Mouse (Mus musculus) testis, postnatal 10 days (tissue): ENCODE measurements at regions not wholly inside any gene's neighbourhood (a gene's known extent, or its start where the extent isn't known, plus 50 kb on each side); places are given as distances from the start of the nearest gene placed in this dataset.

Source experiments
- DNase-seq: peaks from one replicate; pipeline ENCODE4 v3.0.0; 2021; ENCODE audit warnings: low spot score

- DNase-seq: no peak
These were observed 164.5 kb downstream of the Gm765 start for GRCm38 (mm10) chr6:98178005-98178404.

GRCm38 (mm10) chr6:98149043-98149813 lies 193.3 kb downstream of the Gm765 start:
- no peak for DNase-seq

- DNase-seq: no peak
These were observed 194.7 kb downstream of the Gm765 start for GRCm38 (mm10) chr6:98147855-98148254.

- DNase-seq: no peak
These were observed 209.6 kb downstream of the Gm765 start for GRCm38 (mm10) chr6:98132931-98133330.

GRCm38 (mm10) chr6:98125434-98125833 lies 217.1 kb downstream of the Gm765 start:
- no peak for DNase-seq

GRCm38 (mm10) chr6:98118355-98119150 lies 224.0 kb downstream of the Gm765 start:
- no peak for DNase-seq

GRCm38 (mm10) chr6:98114327-98115134 lies 228.0 kb downstream of the Gm765 start:
- no peak for DNase-seq

GRCm38 (mm10) chr6:98113708-98114107 lies 228.8 kb downstream of the Gm765 start:
- DNase-seq: no peak

GRCm38 (mm10) chr6:98112495-98113115 lies 229.9 kb downstream of the Gm765 start:
- no peak for DNase-seq

GRCm38 (mm10) chr6:98107123-98107522 lies 235.4 kb downstream of the Gm765 start:
- DNase-seq: no peak

GRCm38 (mm10) chr6:98105280-98106090 lies 237.1 kb downstream of the Gm765 start:
- peak; percentile 84 for DNase-seq

GRCm38 (mm10) chr6:98104432-98104831 lies 238.1 kb downstream of the Gm765 start:
- no peak for DNase-seq

GRCm38 (mm10) chr6:98101023-98101422 lies 241.5 kb downstream of the Gm765 start:
- DNase-seq: no peak

- DNase-seq: no peak
These were observed 243.4 kb downstream of the Gm765 start for GRCm38 (mm10) chr6:98099126-98099525.

GRCm38 (mm10) chr6:98095243-98095642 lies 247.3 kb downstream of the Gm765 start:
- no peak for DNase-seq

- DNase-seq: peak; percentile 49
These were observed 253.4 kb downstream of the Gm765 start for GRCm38 (mm10) chr6:98089185-98089584.

GRCm38 (mm10) chr6:98080076-98080475 lies 262.5 kb downstream of the Gm765 start:
- no peak for DNase-seq
